Mouse (Mus musculus) embryonic facial prominence, embryonic 14.5 days (tissue): ENCODE measurements around the gene Ttf2. TPM values are rescaled to one million over a fixed set of nuclear protein-coding genes. Genes with fewer than 3 reads are reported as not detected.

Source experiments
- ATAC-seq: fragments of 200-750 bp; cut with Nextera tagmentation; 2 replicates; pipeline ENCODE4 v1.8.0; 2017; ENCODE audit warnings: low read depth, moderate number of reproducible peaks, moderate TSS enrichment
- DNase-seq: peaks from one replicate; pipeline ENCODE4 v3.0.0-alpha.2; 2015; ENCODE audit warnings: low spot score
- H3K27ac ChIP-seq: fragments of 300-500 bp; sonication (generic); replicated peaks from 2 replicates; pipeline ENCODE4 v1.5.1; 2014; ENCODE audit warnings: low read depth, mild to moderate bottlenecking, low read length, moderate library complexity
- H3K27me3 ChIP-seq: fragments of 300-500 bp; sonication (generic); replicated peaks from 2 replicates; pipeline ENCODE4 v1.6.1; 2014; ENCODE audit warnings: low read length; ENCODE audit not compliant: control insufficient read depth, insufficient read depth
- H3K36me3 ChIP-seq: fragments of 300-500 bp; sonication (generic); 2 replicates; pipeline ENCODE4 v1.6.1; 2014; ENCODE audit warnings: low read length, mixed read lengths; ENCODE audit not compliant: control insufficient read depth, insufficient read depth
- H3K4me1 ChIP-seq: fragments of 300-500 bp; sonication (generic); 2 replicates; pipeline ENCODE4 v1.6.1; 2014; ENCODE audit warnings: antibody characterized with exemption, low read length; ENCODE audit not compliant: control insufficient read depth, insufficient read depth
- H3K4me2 ChIP-seq: fragments of 300-500 bp; sonication (generic); 2 replicates; pipeline ENCODE4 v1.6.1; 2014; ENCODE audit warnings: low read depth, mild to moderate bottlenecking, low read length, moderate library complexity, mixed read lengths
- H3K4me3 ChIP-seq: fragments of 300-500 bp; sonication (generic); 2 replicates; pipeline ENCODE4 v1.5.1; 2014; ENCODE audit warnings: low read depth, mild to moderate bottlenecking, low read length
- H3K9ac ChIP-seq: fragments of 300-500 bp; sonication (generic); 2 replicates; pipeline ENCODE4 v1.6.1; 2014; ENCODE audit warnings: low read depth, mild to moderate bottlenecking, low read length, moderate library complexity, mixed read lengths
- H3K9me3 ChIP-seq: fragments of 300-500 bp; sonication (generic); 2 replicates; pipeline ENCODE4 v1.6.1; 2016; ENCODE audit warnings: low read length; ENCODE audit not compliant: control insufficient read depth
- WGBS: fragments of 180-500 bp; shearing (Covaris S2); extraction: QIAGEN DNeasy Blood & Tissue Kit; methylation state at CpG from one replicate; pipeline ENCODE4 v1.1.7; 2014; 5-methylcytosine and 5-hydroxymethylcytosine counted together
- polyA plus RNA-seq: library from polyadenylated mRNA; unstranded; fragments of >200 nt; fragmentation: Nextera tagmentation; extraction: Ambion mirVana; gene quantifications from 2 replicates; pipeline ENCODE4 v1.2.1, GENCODE M21; 2014

Ttf2 gene
- polyA plus RNA-seq, 1 experiment from 2014 or later: 12.0 TPM

- Histone ChIP-seq H3K27me3 (no peaks in the 10 kb centered on the region), H3K4me1 (no peaks in the 10 kb centered on the region), H3K9ac (no peak overlapping the region), H3K4me3 (no peak overlapping the region), H3K27ac (no peak overlapping the region), H3K4me2 (no peak overlapping the region), H3K36me3 (no peaks in the 10 kb centered on the region), H3K9me3 (no peaks in the 10 kb centered on the region)
- ATAC-seq (no peak), DNase-seq (no peak)
- WGBS: 59% methylated on average over 11 of the region's 11 CpGs
Measured at GRCm38 (mm10) chr3:100892383-100893335, 76.8 kb downstream of the Ttf2 start.

- H3K36me3 ChIP-seq: no peaks in the 10 kb centered on the region
- no peak overlapping the region for H3K27ac ChIP-seq
- H3K4me2 ChIP-seq: no peak overlapping the region
- no peak for DNase-seq
- H3K4me3 ChIP-seq: no peak overlapping the region
- H3K9me3 ChIP-seq: 0 out of 2 replicates have a peak, but pooled peaks cover 2% of the 10 kb centered on the region
- ATAC-seq: no peak
- H3K27me3 ChIP-seq: no peaks in the 10 kb centered on the region
- 91% methylated on average over 3 of the region's 3 CpGs for WGBS
- H3K4me1 ChIP-seq: no peaks in the 10 kb centered on the region
- no peak overlapping the region for H3K9ac ChIP-seq
Measured at GRCm38 (mm10) chr3:100890406-100890805, 79.1 kb downstream of the Ttf2 start.

GRCm38 (mm10) chr3:100889234-100889633 lies 80.2 kb downstream of the Ttf2 start:
- no peak for DNase-seq
- Histone ChIP-seq H3K27ac (no peak overlapping the region), H3K9me3 (0 out of 2 replicates have a peak, but pooled peaks cover 2% of the 10 kb centered on the region), H3K4me1 (no peaks in the 10 kb centered on the region), H3K4me3 (no peak overlapping the region), H3K9ac (no peak overlapping the region), H3K4me2 (no peak overlapping the region), H3K27me3 (no peaks in the 10 kb centered on the region), H3K36me3 (no peaks in the 10 kb centered on the region)
- ATAC-seq: no peak
- 90% methylated on average over 1 of the region's 1 CpGs for WGBS

Other genes with a start within 250 kb of the Ttf2 start
- gene Vtcn1, start 144.2 kb downstream of the Ttf2 start, polyA plus RNA-seq: 0.39 and 0.53 TPM in 2 replicates
- gene Trim45, start 47.5 kb downstream of the Ttf2 start, polyA plus RNA-seq: 3.9 and 7.1 TPM in 2 replicates
- 0.18 and 0.24 TPM in 2 replicates for gene Cd101, start 59.9 kb upstream of the Ttf2 start, polyA plus RNA-seq
- gene Ptgfrn, start 140.6 kb upstream of the Ttf2 start, polyA plus RNA-seq: 9.7 and 10.2 TPM in 2 replicates